Comparison of ENCODE assay signal across 16 mouse cellular contexts in genomic region chr3:157759856-157760255, GRCm38 (mm10).
"Had no signal": no experiment of that assay in that cellular context is flagged by ENCODE, and none has a peak within 500 bp of the region (broad histone marks: within the 10 kb centered on the region; RNA-seq: fewer than 3 reads in every experiment).

No protein-coding gene starts in this region.

- H3K4me1 ChIP-seq: neural tube, embryonic 13.5 days; neural tube, embryonic 15.5 days; stomach, embryonic 15.5 days had no signal

- H3K9me3 ChIP-seq: neural tube, embryonic 13.5 days; neural tube, embryonic 15.5 days; stomach, embryonic 15.5 days had no signal

- H3K4me2 ChIP-seq: neural tube, embryonic 13.5 days; neural tube, embryonic 15.5 days; stomach, embryonic 15.5 days had no signal

- H3K27ac ChIP-seq: neural tube, embryonic 13.5 days; neural tube, embryonic 15.5 days; stomach, embryonic 15.5 days; stomach, postnatal 0 days had no signal

- H3K9ac ChIP-seq: neural tube, embryonic 13.5 days; neural tube, embryonic 15.5 days; stomach, embryonic 15.5 days had no signal

- DNase-seq: retina, postnatal 1 day; right cerebral cortex, adult 18-20 months; right cerebral cortex, postnatal 14 days; right cerebral cortex, postnatal 25 days; right cerebral cortex, postnatal 4 days; spleen, adult 18-20 months; thymus, adult 18-20 months; thymus, adult 2 months; thymus, postnatal 14 days; thymus, postnatal 25 days; thymus, postnatal 36 days; thymus, postnatal 4 days had no signal

- H3K36me3 ChIP-seq: neural tube, embryonic 13.5 days; neural tube, embryonic 15.5 days; stomach, embryonic 15.5 days had no signal

- H3K27me3 ChIP-seq: neural tube, embryonic 13.5 days; neural tube, embryonic 15.5 days; stomach, embryonic 15.5 days had no signal

- H3K4me3 ChIP-seq: neural tube, embryonic 13.5 days; neural tube, embryonic 15.5 days; stomach, embryonic 15.5 days had no signal
